Mouse (Mus musculus) erythroblast, embryonic 14.5 days (primary cell): ENCODE data around the gene Lst1.
"Not testable (repeated sequence)": the region's sequence is repeated elsewhere in the genome, so short reads cannot be mapped to it uniquely, and the experiment has no call there.

Source experiments
- GATA1 ChIP-seq: IDR thresholded peaks from 2 replicates; pipeline ENCODE4 v1.6.1; 2012; ENCODE audit warnings: low read length, inconsistent platforms, mixed read lengths
- TAL1 ChIP-seq: IDR thresholded peaks from 3 replicates; pipeline ENCODE4 v1.6.1; 2012; ENCODE audit warnings: low read length, inconsistent platforms, mixed read lengths

GRCm38 (mm10) chr17:35234090-35234489, 45.9 kb upstream of the Lst1 start:
- TF ChIP-seq GATA1, TAL1: not testable (repeated sequence)
